Mouse (Mus musculus) midbrain, embryonic 16.5 days (tissue): Measurements from ENCODE around the gene Tsg101. TPM values are rescaled to one million over a fixed set of nuclear protein-coding genes. Genes with fewer than 3 reads are reported as not detected.

Experiments used
- polyA plus RNA-seq: library from polyadenylated mRNA; unstranded; fragments of >200 nt; fragmentation: Nextera tagmentation; extraction: Ambion mirVana; gene quantifications from 2 replicates; pipeline ENCODE4 v1.2.1, GENCODE M21; 2015

Gene Tsg101
- polyA plus RNA-seq, 1 experiment from 2014 or later = 372 TPM

Other genes with a start within 250 kb of the Tsg101 start
- gene Tph1, start 247.4 kb downstream of the Tsg101 start, polyA plus RNA-seq = 0.60 TPM in 2 replicates
- gene Saal1, start 209.3 kb downstream of the Tsg101 start, polyA plus RNA-seq = 14.5 and 15.0 TPM in 2 replicates
- 0.31 TPM in 1 of 2 replicates, not detected in the other for gene Saa3, start 204.3 kb downstream of the Tsg101 start, polyA plus RNA-seq
- gene Saa4, start 187.4 kb downstream of the Tsg101 start, polyA plus RNA-seq = not detected in 2 replicates
- 0.23 TPM in 1 of 2 replicates, not detected in the other for gene Saa1, start 177.0 kb downstream of the Tsg101 start, polyA plus RNA-seq
- not detected in 2 replicates for gene Saa2, start 168.2 kb downstream of the Tsg101 start, polyA plus RNA-seq
- gene Hps5, start 123.9 kb downstream of the Tsg101 start, polyA plus RNA-seq = 11.1 and 14.0 TPM in 2 replicates
- 40.9 and 46.8 TPM in 2 replicates for gene Gtf2h1, start 123.9 kb downstream of the Tsg101 start, polyA plus RNA-seq
- 596 and 701 TPM in 2 replicates for gene Ldha, start 78.5 kb downstream of the Tsg101 start, polyA plus RNA-seq
- 0.33 and 0.46 TPM in 2 replicates for gene Ldhc, start 58.8 kb downstream of the Tsg101 start, polyA plus RNA-seq
- gene Uevld, start 38.6 kb upstream of the Tsg101 start, polyA plus RNA-seq = 5.3 and 6.0 TPM in 2 replicates
- gene Gm9999, start 63.6 kb upstream of the Tsg101 start, polyA plus RNA-seq = not detected in 2 replicates
- gene Spty2d1, start 88.4 kb upstream of the Tsg101 start, polyA plus RNA-seq = 7.4 and 8.5 TPM in 2 replicates
- gene Tmem86a, start 130.6 kb upstream of the Tsg101 start, polyA plus RNA-seq = 22.9 and 24.1 TPM in 2 replicates
- gene Ptpn5, start 213.7 kb upstream of the Tsg101 start, polyA plus RNA-seq = 179 and 194 TPM in 2 replicates